Mouse (Mus musculus) embryonic stem cell, embryonic (primary cell): ENCODE results near the gene Arid3c.
"Not testable (repeated sequence)": the region's sequence is repeated elsewhere in the genome, so short reads cannot be mapped to it uniquely, and the experiment has no call there.

ENCODE experiments used
- CTCF ChIA-PET, 4 experiments: fragments of 300-600 bp in 2 of 4; fragments of 350-600 bp in 2 of 4; sonication (Branson Sonifier 250); formaldehyde crosslinking; loops; one replicate each; lab custom pipeline; 2022; ENCODE audit warnings: inconsistent platforms in 2 of 4; lab: Charles Lee
- POLR2A ChIA-PET, 4 experiments: fragments of 300-600 bp in 2 of 4; fragments of 350-600 bp in 2 of 4; sonication (Branson Sonifier 250); formaldehyde crosslinking; loops; one replicate each; lab custom pipeline; 2022; ENCODE audit warnings: antibody characterized with exemption in 4 of 4, inconsistent platforms in 1 of 4; lab: Charles Lee

The Arid3c gene

DNA sequence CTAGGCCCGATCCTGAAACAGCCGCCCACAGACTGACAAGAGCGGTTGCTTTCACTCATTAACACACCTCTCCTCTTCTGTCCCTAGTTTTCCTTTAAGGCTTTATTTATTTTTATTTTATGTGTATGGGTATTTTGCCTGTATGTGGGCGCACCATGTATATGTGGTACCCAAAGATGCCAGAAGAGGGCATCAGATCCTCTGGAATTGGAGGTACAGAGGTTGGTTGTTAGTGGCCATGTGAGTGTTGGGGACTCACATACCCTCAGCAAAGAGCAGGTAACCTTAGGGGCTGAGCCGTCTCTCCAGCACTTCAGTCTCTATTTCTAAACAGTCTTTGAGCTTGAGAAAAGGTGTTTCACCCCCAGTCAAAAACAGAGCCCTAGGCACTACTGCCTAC, 15.3 kb downstream of the Arid3c start:
- ChIA-PET CTCF (interaction anchor here (0.6 to 4.5 kb wide), 11 partner anchors 8 to 208 kb away, joined by 3 to 59 read pairs (median 5); partner anchors contain the start of gene Arid3c (in 1 of the 4)), POLR2A (interaction anchor here in 2 of 4 experiments (1.1 to 1.4 kb wide), 2 partner anchors 22 to 23 kb away, joined by 3 to 5 read pairs; no protein-coding TSS in a partner anchor)

DNA sequence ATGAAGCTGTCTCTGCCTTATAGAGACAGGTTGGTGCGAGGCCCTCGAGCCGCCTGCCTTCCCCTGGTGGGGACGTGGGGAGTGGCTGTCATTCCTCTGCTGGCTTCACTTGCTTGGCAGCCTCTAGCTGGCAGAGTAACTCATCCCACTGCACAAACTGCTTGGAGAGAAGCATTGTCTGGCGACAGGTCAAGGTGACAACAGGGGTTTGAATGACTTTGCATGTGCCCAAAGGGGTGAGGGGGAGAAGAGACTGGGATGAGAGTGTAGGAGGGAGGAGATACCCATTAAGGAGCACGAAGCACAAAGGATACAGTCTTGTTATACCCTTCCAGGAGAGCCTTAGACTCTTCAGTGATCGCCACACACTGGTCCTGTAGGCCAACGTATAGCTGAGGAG, 15.9 kb downstream of the Arid3c start:
- POLR2A ChIA-PET: interaction anchor here in 2 of 4 experiments (1.1 to 2.5 kb wide), 4 partner anchors 23 to 163 kb away, joined by 4 to 18 read pairs (median 6); partner anchors contain the start of genes Galt (in 1 of the 2) and Sigmar1 (in 1 of the 2)
- CTCF ChIA-PET: interaction anchor here (0.6 to 4.5 kb wide), 22 partner anchors 8 to 1362 kb away, joined by 3 to 59 read pairs (median 6); partner anchors contain the start of genes AI464131 (in 1 of the 4), Dctn3 (in 1 of the 4), Dnaic1 (in 1 of the 4) and Dnajb5 (in 1 of the 4)

- CTCF ChIA-PET: interaction anchor here (0.6 to 4.5 kb wide), 41 partner anchors 9 to 1765 kb away, joined by 3 to 59 read pairs (median 4); partner anchors contain the start of genes Dctn3 (in 2 of the 4), Kif24 (in 2 of the 4), Nudt2 (in 2 of the 4) and AI464131 (in 1 of the 4)
- POLR2A ChIA-PET: interaction anchor here (1.0 to 4.6 kb wide), 13 partner anchors 8 to 162 kb away, joined by 3 to 45 read pairs (median 7); partner anchors contain the start of genes Dctn3 (in 2 of the 4), Arid3c (in 1 of the 4), Fam219a (in 1 of the 4) and Galt (in 1 of the 4)
Observed at GRCm38 (mm10) chr4:41714276-41714675, 16.7 kb downstream of the Arid3c start.

DNA sequence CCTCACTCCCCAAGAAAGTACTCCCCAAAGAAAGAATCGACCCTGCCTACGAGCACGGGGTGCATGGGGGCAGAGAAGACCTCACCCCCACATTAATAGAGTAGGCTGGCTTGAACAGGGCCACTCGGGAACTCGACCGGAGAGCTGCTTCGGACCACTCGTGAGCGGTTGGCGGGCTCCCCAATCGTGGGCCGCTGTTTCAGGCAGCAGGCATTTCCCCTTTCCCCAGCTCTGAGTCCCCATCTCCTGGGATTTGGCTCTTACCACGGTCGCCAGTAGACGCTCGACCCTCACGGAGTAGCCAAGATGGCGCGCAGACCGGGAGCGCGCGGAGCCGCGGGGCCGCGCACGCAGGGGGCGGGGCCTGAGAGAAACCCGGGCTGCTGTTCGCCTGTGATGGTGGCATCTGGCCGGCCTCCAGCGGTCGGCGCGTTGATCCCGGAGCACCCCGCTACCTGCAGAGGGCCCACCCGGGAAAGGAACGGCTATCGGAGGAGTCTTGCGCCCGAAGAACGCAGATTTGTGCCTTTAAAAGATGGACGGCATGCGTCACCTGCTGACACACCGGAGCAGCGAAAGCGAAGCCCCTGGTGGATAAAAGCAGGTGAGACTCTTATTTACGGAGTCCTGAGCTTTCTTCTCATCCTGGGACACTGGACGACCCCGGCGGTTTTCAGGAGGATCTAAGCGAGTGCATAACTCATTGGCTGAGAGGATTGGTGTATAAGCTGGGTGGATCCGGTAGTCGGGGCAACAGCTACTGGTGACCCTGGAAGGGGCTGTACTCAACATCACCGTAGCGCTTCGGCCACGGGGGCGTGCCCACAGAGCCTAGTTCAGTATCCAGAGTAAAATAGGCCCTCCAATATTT, 17.5 kb downstream of the Arid3c start, which contains the start of gene Rpp25l:
Gene Rpp25l, minus strand, starts transcription at position 338 of the 871 bp plus-strand sequence.
- ChIA-PET POLR2A (interaction anchor here (0.6 to 4.6 kb wide), 26 partner anchors 9 to 249 kb away, joined by 3 to 45 read pairs (median 5); partner anchors contain the start of genes Dctn3 (in 2 of the 4), Arid3c (in 1 of the 4), Fam219a (in 1 of the 4) and Galt (in 1 of the 4)), CTCF (interaction anchor here (0.6 to 4.5 kb wide), 35 partner anchors 8 to 857 kb away, joined by 3 to 59 read pairs (median 5); partner anchors contain the start of genes Dnaic1 (in 2 of the 4), Fam219a (in 2 of the 4), Kif24 (in 2 of the 4) and Nudt2 (in 2 of the 4))

DNA sequence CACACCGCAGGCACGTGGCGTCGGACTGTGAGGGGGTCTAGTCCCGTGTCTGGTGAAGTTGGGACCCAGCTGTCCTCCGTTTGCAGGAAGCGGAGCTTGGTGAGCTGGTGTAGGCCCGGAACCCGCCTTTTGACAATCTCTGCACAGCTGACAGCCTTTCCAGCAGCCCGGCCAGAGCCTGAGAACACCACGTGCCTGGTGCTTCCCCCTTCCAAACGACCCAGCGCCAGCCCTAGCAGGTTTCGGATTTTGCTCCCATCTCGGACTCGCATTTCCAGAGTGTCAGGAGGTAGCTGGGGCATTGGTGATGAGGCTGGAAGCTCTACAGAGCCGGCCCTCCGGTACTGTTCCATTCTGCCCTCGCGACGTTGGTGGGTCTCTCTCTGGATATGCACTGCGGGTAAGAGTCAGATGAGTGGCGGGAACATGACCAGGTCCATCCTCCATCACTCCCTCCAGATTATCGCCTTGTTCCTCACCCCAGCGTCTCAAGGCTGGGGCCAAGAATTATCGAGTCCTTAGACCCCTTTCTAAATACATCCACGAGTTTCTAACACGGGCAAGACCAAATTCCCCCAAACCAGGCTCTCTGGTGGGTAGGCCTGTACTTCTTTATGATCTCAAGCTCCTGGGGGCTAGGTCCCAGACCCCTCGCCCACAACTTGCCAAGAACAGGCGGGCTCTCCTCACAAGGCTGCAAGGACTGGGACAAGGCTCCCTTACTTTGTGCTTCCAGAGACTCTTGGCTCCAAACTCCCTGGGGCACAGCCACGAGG, 18.3 kb downstream of the Arid3c start:
- POLR2A ChIA-PET: interaction anchor here in 3 of 4 experiments (0.6 to 4.6 kb wide), 26 partner anchors 8 to 248 kb away, joined by 3 to 45 read pairs (median 4); partner anchors contain the start of genes Dctn3 (in 2 of the 3), AI464131 (in 1 of the 3), Arid3c (in 1 of the 3) and Fam219a (in 1 of the 3)
- CTCF ChIA-PET: interaction anchor here (1.0 to 3.8 kb wide), 17 partner anchors 9 to 322 kb away, joined by 3 to 40 read pairs (median 5); partner anchors contain the start of genes Dnaic1 (in 2 of the 4), Fam219a (in 2 of the 4), AI464131 (in 1 of the 4) and Arid3c (in 1 of the 4)

DNA sequence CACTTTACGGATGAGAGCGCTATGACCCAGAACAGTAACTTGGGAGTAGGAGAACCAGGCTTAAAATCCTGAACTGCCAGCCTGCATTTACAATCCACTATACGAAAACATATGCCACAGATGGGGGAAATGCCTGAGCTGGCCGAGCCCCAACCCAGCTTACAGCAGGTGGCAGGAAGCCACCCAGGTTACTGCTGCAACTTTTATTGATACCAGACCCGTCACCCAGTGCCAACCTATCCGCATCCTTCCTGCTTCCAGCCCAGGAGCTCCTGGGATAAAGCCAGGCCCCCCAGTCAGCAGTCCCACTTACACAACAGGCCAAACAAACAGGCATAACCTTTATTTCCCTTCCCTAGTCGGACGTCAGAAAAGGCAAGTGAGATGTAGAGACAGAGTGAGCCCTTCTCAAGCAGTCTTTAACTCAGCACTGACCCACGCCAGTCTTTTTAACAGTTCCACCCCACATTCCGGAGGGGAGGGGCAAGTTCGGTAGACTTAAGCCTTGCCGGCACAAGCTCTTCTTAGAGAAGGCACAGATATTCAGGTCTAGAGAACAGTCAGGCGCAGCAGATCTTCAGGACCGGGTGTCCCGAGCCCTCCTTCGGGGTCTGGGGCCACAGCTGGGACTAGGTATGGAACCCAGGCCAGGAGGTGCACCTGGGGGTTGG, 19.1 kb downstream of the Arid3c start:
- CTCF ChIA-PET: interaction anchor here in 3 of 4 experiments (0.6 to 3.8 kb wide), 14 partner anchors 10 to 306 kb away, joined by 3 to 21 read pairs (median 4); partner anchors contain the start of genes AI464131 (in 1 of the 3), Dnaic1 (in 1 of the 3) and Fam219a (in 1 of the 3)
- POLR2A ChIA-PET: interaction anchor here in 3 of 4 experiments (0.6 to 4.6 kb wide), 20 partner anchors 8 to 247 kb away, joined by 3 to 45 read pairs (median 4); partner anchors contain the start of genes Dctn3 (in 2 of the 3), AI464131 (in 1 of the 3), Fam219a (in 1 of the 3) and Kif24 (in 1 of the 3)

DNA sequence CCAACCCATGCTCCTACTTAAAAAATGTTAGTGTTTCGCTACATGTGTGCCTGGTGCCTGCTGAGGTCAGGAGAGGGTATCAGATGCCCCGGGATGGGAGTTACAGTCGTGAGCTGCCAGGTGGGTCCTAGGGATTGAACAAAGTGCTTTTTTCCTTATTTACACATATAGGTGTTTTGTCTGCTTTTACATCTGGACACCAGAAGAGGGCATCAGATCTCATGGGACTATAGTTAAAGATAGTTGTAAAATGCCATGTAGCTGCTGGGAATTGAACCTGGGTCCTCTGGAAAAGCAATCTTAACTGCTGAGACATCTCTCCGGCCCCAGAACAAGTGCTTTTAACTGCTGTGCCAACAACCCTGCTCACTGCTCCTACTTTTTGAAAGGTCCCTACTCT, 20.7 kb downstream of the Arid3c start:
- CTCF ChIA-PET: interaction anchor here in 3 of 4 experiments (0.6 to 3.8 kb wide), 11 partner anchors 27 to 1478 kb away, joined by 3 to 21 read pairs (median 3); partner anchors contain the start of genes AI464131 (in 1 of the 3) and Ubap1 (in 1 of the 3)
- POLR2A ChIA-PET: interaction anchor here in 2 of 4 experiments (0.9 to 4.6 kb wide), 3 partner anchors 29 to 207 kb away, joined by 3 to 45 read pairs (median 3); partner anchors contain the start of gene AI464131 (in 1 of the 2)

GRCm38 (mm10) chr4:41708192-41708745, 22.7 kb downstream of the Arid3c start:
- ChIA-PET POLR2A (interaction anchor here in 2 of 4 experiments (1.1 to 2.0 kb wide), 9 partner anchors 16 to 240 kb away, joined by 3 to 8 read pairs (median 4); partner anchors contain the start of genes Arid3c (in 1 of the 2), Dnaic1 (in 1 of the 2) and Fam219a (in 1 of the 2)), CTCF (interaction anchor here (0.7 to 2.9 kb wide), 31 partner anchors 11 to 657 kb away, joined by 3 to 34 read pairs (median 4); partner anchors contain the start of genes AI464131 (in 2 of the 4), Cntfr (in 1 of the 4), Dnaic1 (in 1 of the 4) and Enho (in 1 of the 4))

- CTCF ChIA-PET: interaction anchor here (0.5 to 2.9 kb wide), 55 partner anchors 9 to 656 kb away, joined by 3 to 34 read pairs (median 4); partner anchors contain the start of genes AI464131 (in 2 of the 4), Cntfr (in 2 of the 4), Dnaic1 (in 2 of the 4) and Fam219a (in 2 of the 4)
- POLR2A ChIA-PET: interaction anchor here in 3 of 4 experiments (0.7 to 2.0 kb wide), 20 partner anchors 17 to 651 kb away, joined by 3 to 8 read pairs (median 4); partner anchors contain the start of genes Dnaic1 (in 3 of the 3), Fam219a (in 3 of the 3), AI464131 (in 1 of the 3) and Arid3c (in 1 of the 3)
Observed at GRCm38 (mm10) chr4:41707011-41707535, 23.9 kb downstream of the Arid3c start.

DNA sequence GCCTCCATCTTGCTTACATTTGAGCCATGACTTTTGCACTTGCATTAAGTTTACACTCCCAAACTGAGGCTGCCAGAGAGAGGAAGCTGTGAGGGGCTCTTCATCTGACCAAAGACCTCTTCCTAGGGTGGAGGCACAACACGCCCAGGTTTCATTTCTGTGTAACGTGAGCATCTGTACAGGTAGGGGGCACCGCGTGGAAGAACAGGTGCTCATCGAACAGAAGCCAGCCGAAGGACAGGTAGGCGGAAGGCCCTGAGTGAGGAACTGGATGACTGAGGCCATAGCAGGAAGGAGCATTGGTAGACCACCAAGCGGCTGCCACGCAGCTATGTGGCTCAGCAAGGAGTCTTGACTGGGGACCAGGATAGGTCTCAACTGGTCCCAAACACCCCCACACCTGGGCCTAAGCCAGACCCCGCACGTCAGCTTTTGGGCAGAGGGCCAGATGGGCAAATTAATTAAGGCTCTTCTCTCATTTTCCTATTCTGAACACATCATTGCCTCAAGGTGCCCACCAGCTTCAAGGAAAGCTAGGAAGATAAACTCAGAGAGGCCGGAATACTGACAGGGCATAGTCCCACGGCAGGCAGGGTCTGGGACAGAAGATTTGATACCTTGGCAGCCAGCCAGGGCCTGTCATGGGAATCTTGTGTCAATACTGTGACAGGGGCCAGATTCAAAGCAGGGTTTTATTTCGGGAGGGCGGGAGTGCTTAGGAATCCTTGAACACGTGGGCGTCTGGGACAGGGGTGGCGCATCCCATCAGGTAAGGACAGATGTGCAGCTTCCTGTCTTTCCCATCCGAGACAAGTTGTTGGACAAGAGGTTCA, 24.8 kb downstream of the Arid3c start:
- ChIA-PET POLR2A (interaction anchor here in 2 of 4 experiments (0.6 to 1.6 kb wide), 7 partner anchors 20 to 605 kb away, joined by 3 to 6 read pairs (median 4); partner anchors contain the start of genes AI464131 (in 1 of the 2), Dnaic1 (in 1 of the 2) and Fam219a (in 1 of the 2)), CTCF (interaction anchor here (0.6 to 2.9 kb wide), 20 partner anchors 8 to 208 kb away, joined by 3 to 34 read pairs (median 4); partner anchors contain the start of genes AI464131 (in 1 of the 4) and Cntfr (in 1 of the 4))

DNA sequence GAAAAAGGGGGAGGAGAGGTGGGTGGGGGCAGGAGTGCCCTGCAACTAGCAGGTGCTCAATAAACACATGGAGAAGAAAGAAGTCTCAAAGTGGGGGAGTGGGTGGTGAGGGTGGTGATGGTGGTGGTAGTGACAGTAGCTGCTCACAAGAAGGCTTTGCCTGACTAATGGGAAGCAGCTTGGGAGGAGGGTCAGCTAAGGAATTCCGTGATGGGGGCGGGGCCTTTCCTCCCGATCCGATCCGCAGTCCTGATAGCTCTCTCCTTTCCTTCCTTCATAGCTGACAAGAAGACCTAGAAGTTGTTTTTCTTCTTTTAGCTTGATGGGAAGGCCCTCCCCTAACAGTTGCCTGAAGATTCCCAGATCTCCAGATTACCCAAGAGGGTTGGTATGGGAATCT, 26.3 kb downstream of the Arid3c start:
- ChIA-PET CTCF (interaction anchor here in 2 of 4 experiments (0.9 to 2.5 kb wide), 4 partner anchors 10 to 236 kb away, joined by 3 to 10 read pairs (median 5); no protein-coding TSS in a partner anchor), POLR2A (interaction anchor here in 3 of 4 experiments (0.9 to 1.7 kb wide), 7 partner anchors 8 to 240 kb away, joined by 3 to 7 read pairs (median 4); partner anchors contain the start of genes Rpp25l (in 2 of the 3), AI464131 (in 1 of the 3), Kif24 (in 1 of the 3) and Nudt2 (in 1 of the 3))

GRCm38 (mm10) chr4:41702226-41702625, 28.7 kb downstream of the Arid3c start:
- CTCF ChIA-PET, POLR2A ChIA-PET: not testable (repeated sequence)

GRCm38 (mm10) chr4:41700224-41700623, 30.7 kb downstream of the Arid3c start:
- POLR2A ChIA-PET, CTCF ChIA-PET: not testable (repeated sequence)

DNA sequence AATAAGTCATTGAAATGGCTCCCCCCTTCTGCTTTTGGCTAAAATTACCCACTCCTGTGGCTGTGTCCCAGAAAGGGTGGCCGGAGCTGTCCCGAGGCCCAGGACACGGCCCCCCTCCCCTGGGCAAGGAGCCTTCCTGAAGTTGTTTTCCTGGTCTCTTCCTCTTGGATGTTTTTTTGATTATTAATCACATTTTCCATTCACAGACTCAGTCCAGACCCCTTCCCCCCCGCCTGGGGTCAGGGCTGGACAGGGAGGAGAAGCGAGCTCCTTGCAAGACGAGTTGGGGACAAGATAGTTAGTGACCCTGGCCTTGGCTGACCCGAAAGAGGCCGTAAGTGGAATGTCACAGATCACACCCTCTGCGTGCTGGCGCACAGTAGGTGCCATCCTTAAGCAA, 31.2 kb downstream of the Arid3c start, which contains the start of gene Il11ra1:
Gene Il11ra1, plus strand, starts transcription at position 207 of the 400 bp plus-strand sequence.
- CTCF ChIA-PET: interaction anchor here in 1 of 4 experiments (0.5 kb wide), 1 partner anchor 195 kb away, joined by 4 read pairs; no protein-coding TSS in a partner anchor
- POLR2A ChIA-PET: not testable (repeated sequence)
